Mouse (Mus musculus) CH12.LX (cell line): ENCODE results near the gene Creg1.

Experiments
- CHD2 ChIP-seq: IDR thresholded peaks from 2 replicates; pipeline ENCODE4 v1.6.1; 2011; ENCODE audit warnings: low read length, improper control_type of control experiment
- CTCF ChIP-seq, 2 experiments: IDR thresholded peaks in 1 of 2; conservative IDR thresholded peaks in 1 of 2; 2 replicates each; pipeline ENCODE4 v1.5.1; 2011 to 2012; ENCODE audit warnings: low read depth in 2 of 2, low read length in 2 of 2, improper control_type of control experiment in 1 of 2, inconsistent platforms in 1 of 2, mild to moderate bottlenecking in 1 of 2, moderate library complexity in 1 of 2
- E2F4 ChIP-seq: IDR thresholded peaks from 2 replicates; pipeline ENCODE4 v1.6.1; 2011; ENCODE audit warnings: low read depth, low read length, improper control_type of control experiment; ENCODE audit not compliant: insufficient replicate concordance
- ELF1 ChIP-seq: IDR thresholded peaks from 2 replicates; pipeline ENCODE4 v1.6.1; 2014; ENCODE audit warnings: low read depth, mild to moderate bottlenecking, inconsistent platforms, low read length, improper control_type of control experiment
- EP300 ChIP-seq: IDR thresholded peaks from 2 replicates; pipeline ENCODE4 v1.6.1; 2011; ENCODE audit warnings: low read length, improper control_type of control experiment
- JUN ChIP-seq: IDR thresholded peaks from 2 replicates; pipeline ENCODE4 v1.6.1; 2011; ENCODE audit warnings: low read depth, mild to moderate bottlenecking, low read length, improper control_type of control experiment, moderate library complexity; ENCODE audit not compliant: insufficient read depth
- MAZ ChIP-seq: IDR thresholded peaks from 2 replicates; pipeline ENCODE4 v1.6.1; 2012; ENCODE audit warnings: low read depth, mild to moderate bottlenecking, inconsistent platforms, low read length, improper control_type of control experiment, moderate library complexity

GRCm38 (mm10) chr1:165765651-165766294 lies 2.2 kb downstream of the Creg1 start:
- TF ChIP-seq CTCF (conservative IDR thresholded peaks at IDR 0.05 in 1 of 2, IDR thresholded peaks at IDR 0.05 in 1 of 2; ENCODE audit: low read depth in 2 of 2, low read length in 2 of 2) (no peak), EP300 (no peak), ELF1 (no peak), JUN (no peak), CHD2 (no peak), E2F4 (no peak), MAZ (no peak)
